Mouse (Mus musculus) neutrophil, adult 5-6 weeks (primary cell): Measurements from ENCODE around the gene Cym. TPM values are rescaled to one million over a fixed set of nuclear protein-coding genes. Genes with fewer than 3 reads are reported as not detected.

Experiments
- ATAC-seq: fragments of 151-379, 151-347 bp; 2 replicates; pipeline ENCODE4 v1.8.0; 2017; ENCODE audit warnings: mild to moderate bottlenecking, moderate TSS enrichment; ENCODE audit not compliant: insufficient number of reproducible peaks, poor library complexity, low FRiP score, severe bottlenecking; ENCODE audit errors: extremely low read depth
- total RNA-seq: library from RNA; stranded (forward); fragments of 200-1000 nt; gene quantifications from 2 replicates; pipeline ENCODE4 v1.2.3, GENCODE M21; 2017

The Cym gene
- total RNA-seq, 1 experiment from 2014 or later, result not detected

- no peak for ATAC-seq
These were observed 8.3 kb upstream of the Cym start for GRCm38 (mm10) chr3:107229822-107230221.

- no peak for ATAC-seq
These were observed 7.7 kb upstream of the Cym start for GRCm38 (mm10) chr3:107229221-107229620.

GRCm38 (mm10) chr3:107225820-107226219, 4.3 kb upstream of the Cym start:
- ATAC-seq, result no peak

GRCm38 (mm10) chr3:107223230-107223629, 1.7 kb upstream of the Cym start:
- no peak for ATAC-seq

- no peak for ATAC-seq
These were observed 3.0 kb downstream of the Cym start for GRCm38 (mm10) chr3:107218572-107218971.

GRCm38 (mm10) chr3:107217101-107217480, 4.4 kb downstream of the Cym start:
- no peak for ATAC-seq

- ATAC-seq, result no peak
These were observed 5.0 kb downstream of the Cym start for GRCm38 (mm10) chr3:107216400-107217100.

GRCm38 (mm10) chr3:107214606-107215005, 6.9 kb downstream of the Cym start:
- no peak for ATAC-seq

GRCm38 (mm10) chr3:107207625-107208253, 13.8 kb downstream of the Cym start:
- ATAC-seq, result no peak

GRCm38 (mm10) chr3:107206490-107207150, 14.9 kb downstream of the Cym start:
- no peak for ATAC-seq

- ATAC-seq, result 0 out of 2 replicates have a peak, but pooled peaks have one; percentile 28
These were observed 15.5 kb downstream of the Cym start for GRCm38 (mm10) chr3:107205994-107206393.

GRCm38 (mm10) chr3:107205170-107205569, 16.4 kb downstream of the Cym start:
- no peak for ATAC-seq

- no peak for ATAC-seq
These were observed 17.1 kb downstream of the Cym start for GRCm38 (mm10) chr3:107204413-107204812.

- ATAC-seq, result no peak
These were observed 20.0 kb downstream of the Cym start for GRCm38 (mm10) chr3:107201310-107202180.

GRCm38 (mm10) chr3:107188226-107188899, 33.2 kb downstream of the Cym start:
- no peak for ATAC-seq

GRCm38 (mm10) chr3:107187022-107187421, 34.5 kb downstream of the Cym start:
- no peak for ATAC-seq

- ATAC-seq, result peak; percentile 27; the same call in 1 of the 2 replicates
These were observed 35.9 kb downstream of the Cym start for GRCm38 (mm10) chr3:107185597-107185996.

- ATAC-seq, result no peak
These were observed 38.4 kb downstream of the Cym start for GRCm38 (mm10) chr3:107183178-107183577.

GRCm38 (mm10) chr3:107182756-107183155, 38.8 kb downstream of the Cym start, which contains the start of gene Kcna10:
Gene Kcna10 (plus strand): TSS chr3:107183056.
- no peak for ATAC-seq
